Mouse (Mus musculus): ENCODE results near the gene Wdpcp. TPM values are rescaled to one million over a fixed set of nuclear protein-coding genes. Genes with fewer than 3 reads are reported as not detected.

The Wdpcp gene
- polyA plus RNA-seq, 1 experiment from 2014 or later, result 1.4 TPM

GRCm38 (mm10) chr11:21690730-21691129, 118.7 kb downstream of the Wdpcp start:
- Histone ChIP-seq H3K9ac (ENCODE audit: low read depth, low read length) (no peak overlapping the region), H3K4me3 (ENCODE audit: low read depth, low read length) (no peak overlapping the region), H3K4me1 (replicated peaks; ENCODE audit: control insufficient read depth, insufficient read depth, low read length) (no peaks in the 10 kb centered on the region), H3K27me3 (replicated peaks; ENCODE audit: control insufficient read depth, insufficient read depth, low read length) (no peaks in the 10 kb centered on the region), H3K9me3 (ENCODE audit: control insufficient read depth) (no peaks in the 10 kb centered on the region), H3K27ac (ENCODE audit: low read depth, low read length) (no peak overlapping the region), H3K36me3 (ENCODE audit: control insufficient read depth, insufficient read depth) (no peaks in the 10 kb centered on the region), H3K4me2 (replicated peaks; ENCODE audit: low read depth) (no peak overlapping the region)
- WGBS, result 90% methylated on average over 2 of the region's 2 CpGs
- no peak for TF ChIP-seq CTCF (IDR thresholded peaks at IDR 0.05; ENCODE audit: low read depth)
- ATAC-seq, result no peak

GRCm38 (mm10) chr11:21694087-21694486, 122.1 kb downstream of the Wdpcp start:
- Histone ChIP-seq H3K4me1 (replicated peaks; ENCODE audit: control insufficient read depth, insufficient read depth, low read length) (no peaks in the 10 kb centered on the region), H3K4me3 (ENCODE audit: low read depth, low read length) (no peak overlapping the region), H3K4me2 (replicated peaks; ENCODE audit: low read depth) (no peak overlapping the region), H3K36me3 (ENCODE audit: control insufficient read depth, insufficient read depth) (no peaks in the 10 kb centered on the region), H3K27me3 (replicated peaks; ENCODE audit: control insufficient read depth, insufficient read depth, low read length) (no peaks in the 10 kb centered on the region), H3K9me3 (ENCODE audit: control insufficient read depth) (no peaks in the 10 kb centered on the region), H3K27ac (ENCODE audit: low read depth, low read length) (no peak overlapping the region), H3K9ac (ENCODE audit: low read depth, low read length) (no peak overlapping the region)
- TF ChIP-seq CTCF (IDR thresholded peaks at IDR 0.05; ENCODE audit: low read depth), result no peak
- ATAC-seq, result no peak
- WGBS, result 88% methylated on average over 6 of the region's 6 CpGs

- H3K9ac ChIP-seq (ENCODE audit: low read depth, low read length), result no peak overlapping the region
- WGBS, result 72% methylated on average over 3 of the region's 3 CpGs
- no peaks in the 10 kb centered on the region for H3K4me1 ChIP-seq (replicated peaks; ENCODE audit: control insufficient read depth, insufficient read depth, low read length)
- H3K9me3 ChIP-seq (ENCODE audit: control insufficient read depth), result no peaks in the 10 kb centered on the region
- TF ChIP-seq CTCF (IDR thresholded peaks at IDR 0.05; ENCODE audit: low read depth), result no peak
- H3K27me3 ChIP-seq (replicated peaks; ENCODE audit: control insufficient read depth, insufficient read depth, low read length), result no peaks in the 10 kb centered on the region
- ATAC-seq, result no peak
- no peak overlapping the region for H3K4me2 ChIP-seq (replicated peaks; ENCODE audit: low read depth)
- H3K27ac ChIP-seq (ENCODE audit: low read depth, low read length), result no peak overlapping the region
- no peak overlapping the region for H3K4me3 ChIP-seq (ENCODE audit: low read depth, low read length)
- no peaks in the 10 kb centered on the region for H3K36me3 ChIP-seq (ENCODE audit: control insufficient read depth, insufficient read depth)
Measured at GRCm38 (mm10) chr11:21697642-21698041, 125.6 kb downstream of the Wdpcp start.

DNA sequence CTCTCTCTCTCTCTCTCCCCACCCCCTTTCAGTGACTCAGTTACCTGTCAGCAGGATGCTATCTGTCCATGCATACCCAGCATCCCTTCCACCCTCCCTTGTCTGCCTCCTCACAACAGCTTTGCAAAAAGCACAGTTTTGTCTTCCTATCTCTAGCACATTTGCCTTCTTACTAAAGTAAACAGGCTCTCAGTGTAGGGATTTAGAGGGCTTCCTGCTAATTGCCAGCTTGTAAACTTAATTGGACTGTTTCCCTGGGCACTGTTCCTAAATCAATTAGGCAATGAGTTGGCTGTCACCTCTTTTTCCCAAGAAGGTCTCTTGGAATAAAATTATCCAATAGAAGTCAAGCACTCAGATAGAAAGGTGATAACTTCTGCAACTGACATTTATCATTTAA, 141.5 kb downstream of the Wdpcp start:
- no peak for ATAC-seq

DNA sequence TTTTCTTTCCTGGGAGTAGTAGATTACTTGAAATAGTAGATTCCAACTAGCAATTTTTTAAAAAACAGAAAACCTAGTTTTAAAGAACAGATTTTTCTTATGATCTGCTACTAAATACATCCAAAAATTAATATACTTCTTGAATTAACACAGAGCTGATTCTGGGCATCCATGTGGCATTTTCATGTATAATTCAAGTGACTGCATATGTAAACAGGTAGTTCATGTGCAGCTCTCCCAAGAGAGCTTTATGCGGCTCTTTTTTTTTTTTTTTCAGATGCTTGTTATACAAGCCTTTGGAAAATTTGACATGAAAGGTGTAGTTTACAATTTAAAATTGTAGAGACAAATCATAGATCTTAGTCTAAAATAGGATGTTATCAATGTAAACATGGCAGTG, 142.0 kb downstream of the Wdpcp start:
- Histone ChIP-seq H3K4me3 (ENCODE audit: low read depth, low read length) (no peak overlapping the region), H3K4me1 (replicated peaks; ENCODE audit: control insufficient read depth, insufficient read depth, low read length) (no peaks in the 10 kb centered on the region), H3K4me2 (replicated peaks; ENCODE audit: low read depth) (no peak overlapping the region), H3K9me3 (ENCODE audit: control insufficient read depth) (no peaks in the 10 kb centered on the region), H3K36me3 (ENCODE audit: control insufficient read depth, insufficient read depth) (no peaks in the 10 kb centered on the region), H3K9ac (ENCODE audit: low read depth, low read length) (no peak overlapping the region), H3K27me3 (replicated peaks; ENCODE audit: control insufficient read depth, insufficient read depth, low read length) (no peaks in the 10 kb centered on the region), H3K27ac (ENCODE audit: low read depth, low read length) (no peak overlapping the region)
- no peak for ATAC-seq
- no peak for TF ChIP-seq CTCF (IDR thresholded peaks at IDR 0.05; ENCODE audit: low read depth)
- WGBS, result 91% methylated on average over 1 of the region's 1 CpGs

More for the DNA sequence above, 141.5 kb downstream of the Wdpcp start:
- no peak overlapping the region for H3K9ac ChIP-seq (ENCODE audit: low read depth, low read length)
- no peak overlapping the region for H3K4me2 ChIP-seq (replicated peaks; ENCODE audit: low read depth)
- H3K4me1 ChIP-seq (replicated peaks; ENCODE audit: control insufficient read depth, insufficient read depth, low read length), result no peaks in the 10 kb centered on the region
- no peaks in the 10 kb centered on the region for H3K27me3 ChIP-seq (replicated peaks; ENCODE audit: control insufficient read depth, insufficient read depth, low read length)
- no peak for TF ChIP-seq CTCF (IDR thresholded peaks at IDR 0.05; ENCODE audit: low read depth)
- no peak overlapping the region for H3K27ac ChIP-seq (ENCODE audit: low read depth, low read length)
- no peaks in the 10 kb centered on the region for H3K9me3 ChIP-seq (ENCODE audit: control insufficient read depth)
- H3K36me3 ChIP-seq (ENCODE audit: control insufficient read depth, insufficient read depth), result no peaks in the 10 kb centered on the region
- no peak overlapping the region for H3K4me3 ChIP-seq (ENCODE audit: low read depth, low read length)

DNA sequence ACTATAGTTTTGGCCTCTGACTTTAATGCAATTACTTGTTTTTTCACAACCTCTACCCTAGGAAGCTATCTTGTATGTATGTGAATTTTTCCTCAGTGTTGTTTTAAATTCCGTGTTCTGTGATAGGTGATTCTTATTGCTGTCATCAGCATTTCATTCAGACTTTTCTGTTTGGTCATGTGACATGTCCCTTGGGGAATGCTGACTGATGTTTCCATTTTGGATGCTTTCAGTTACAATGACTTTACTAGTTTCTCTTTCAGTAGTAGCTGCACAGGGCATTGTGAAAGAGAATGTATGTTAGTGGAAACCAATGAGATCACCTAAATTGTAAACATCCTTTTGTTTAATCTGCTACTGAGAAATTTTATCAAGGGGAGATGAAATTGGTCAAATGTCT, 154.3 kb downstream of the Wdpcp start:
- TF ChIP-seq CTCF (IDR thresholded peaks at IDR 0.05; ENCODE audit: low read depth), result no peak
- Histone ChIP-seq H3K9me3 (ENCODE audit: control insufficient read depth) (no peaks in the 10 kb centered on the region), H3K9ac (ENCODE audit: low read depth, low read length) (no peak overlapping the region), H3K4me1 (replicated peaks; ENCODE audit: control insufficient read depth, insufficient read depth, low read length) (no peaks in the 10 kb centered on the region), H3K27me3 (replicated peaks; ENCODE audit: control insufficient read depth, insufficient read depth, low read length) (no peaks in the 10 kb centered on the region), H3K27ac (ENCODE audit: low read depth, low read length) (no peak overlapping the region), H3K4me2 (replicated peaks; ENCODE audit: low read depth) (no peak overlapping the region), H3K36me3 (ENCODE audit: control insufficient read depth, insufficient read depth) (no peaks in the 10 kb centered on the region), H3K4me3 (ENCODE audit: low read depth, low read length) (no peak overlapping the region)
- 74% methylated on average over 1 of the region's 1 CpGs for WGBS
- no peak for ATAC-seq

DNA sequence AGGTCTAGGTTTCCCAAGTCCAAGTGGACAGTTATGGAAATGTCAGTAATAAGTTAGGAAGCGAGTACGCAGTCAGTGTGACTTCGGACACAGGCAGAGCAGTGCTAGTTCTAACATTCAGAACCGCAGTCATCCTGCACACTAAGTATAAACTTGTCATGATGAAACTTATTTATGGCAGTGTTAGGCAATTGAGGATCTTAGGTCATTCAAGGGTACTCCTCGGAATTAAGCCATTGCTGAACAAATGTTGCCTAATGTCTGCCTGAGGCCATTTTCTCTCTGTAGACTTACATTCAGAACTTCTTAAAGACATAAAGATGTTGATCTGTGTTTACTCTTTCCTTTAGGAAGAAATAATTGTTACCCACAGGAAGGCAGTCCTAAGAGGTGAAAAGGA, 157.0 kb downstream of the Wdpcp start:
- Histone ChIP-seq H3K9me3 (ENCODE audit: control insufficient read depth) (no peaks in the 10 kb centered on the region), H3K9ac (ENCODE audit: low read depth, low read length) (no peak overlapping the region), H3K36me3 (ENCODE audit: control insufficient read depth, insufficient read depth) (no peaks in the 10 kb centered on the region), H3K4me2 (replicated peaks; ENCODE audit: low read depth) (no peak overlapping the region), H3K4me3 (ENCODE audit: low read depth, low read length) (no peak overlapping the region), H3K27ac (ENCODE audit: low read depth, low read length) (no peak overlapping the region), H3K27me3 (replicated peaks; ENCODE audit: control insufficient read depth, insufficient read depth, low read length) (no peaks in the 10 kb centered on the region), H3K4me1 (replicated peaks; ENCODE audit: control insufficient read depth, insufficient read depth, low read length) (no peaks in the 10 kb centered on the region)
- TF ChIP-seq CTCF (IDR thresholded peaks at IDR 0.05; ENCODE audit: low read depth), result no peak
- ATAC-seq, result no peak
- 64% methylated on average over 5 of the region's 5 CpGs for WGBS
